Mouse (Mus musculus) ZHBTc4 (cell line): ENCODE measurements around the gene Efcab14.

Experiments
- DNase-seq: peaks from one replicate; pipeline ENCODE4 v3.0.0-alpha.2; 2011; ENCODE audit warnings: low read depth, low spot score

Gene Efcab14

DNA sequence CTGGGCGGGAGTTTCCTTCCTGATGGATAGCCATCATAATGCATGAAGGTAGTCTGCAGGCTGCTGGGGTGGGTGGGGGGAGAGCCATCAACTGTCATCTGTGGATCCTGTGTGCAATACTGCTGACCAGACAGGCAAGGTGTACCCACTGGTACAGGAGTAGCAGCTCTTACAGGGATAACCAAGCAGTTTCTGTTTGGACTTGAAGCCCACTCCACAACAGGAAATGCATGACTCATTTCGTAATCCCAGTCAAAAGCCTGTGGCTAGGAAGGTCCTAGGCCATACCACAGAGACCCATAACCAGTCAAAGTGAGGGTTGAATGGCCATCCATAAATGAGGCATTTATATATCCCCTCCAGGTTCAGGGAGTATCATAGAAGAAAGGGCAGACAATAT is 40.1 kb downstream of the Efcab14 start:
- no peak for DNase-seq

DNA sequence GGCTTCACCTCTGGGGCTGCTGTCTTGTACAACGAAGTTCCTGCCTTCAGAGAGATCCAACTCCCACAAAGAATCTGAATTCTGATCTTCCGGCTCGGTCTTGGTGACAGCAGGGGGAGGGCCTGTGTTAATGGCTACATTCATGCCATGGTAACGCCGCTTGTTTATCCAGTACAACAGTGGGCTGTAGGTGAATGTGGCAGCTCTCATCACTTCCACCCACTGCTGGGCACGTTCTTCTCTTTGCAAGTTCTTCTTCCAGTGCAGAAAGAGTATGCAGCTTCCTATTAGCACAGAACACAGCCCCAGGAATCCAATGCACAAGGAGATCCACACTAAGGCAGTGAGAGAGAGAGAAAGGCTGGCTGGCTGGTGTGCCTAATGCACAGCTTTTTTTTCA is 42.7 kb downstream of the Efcab14 start:
- peak; percentile 6 for DNase-seq

DNA sequence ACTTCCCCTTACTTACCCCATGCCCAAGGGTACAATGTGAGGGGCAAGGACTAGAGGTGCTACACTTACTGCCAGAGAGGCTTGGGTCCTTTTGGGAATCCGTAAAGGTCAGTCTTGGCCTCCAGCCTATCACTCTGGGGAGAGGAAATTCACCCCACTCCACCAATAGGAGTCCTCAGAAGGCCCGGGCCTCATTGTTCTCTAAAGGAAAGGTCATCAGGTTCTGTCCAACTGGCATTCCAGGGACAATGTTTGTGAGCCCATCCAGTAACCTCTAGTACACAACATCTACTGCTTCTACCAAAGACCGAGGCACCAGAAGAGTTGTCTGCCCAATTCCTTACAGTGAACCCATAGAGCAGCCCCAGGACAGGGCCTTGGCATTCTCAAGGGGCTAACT is 43.4 kb downstream of the Efcab14 start, which contains the start of gene Tex38:
TSS of gene Tex38 (minus strand) at position 101 of the 400 bp plus-strand sequence.
- DNase-seq, result no peak

DNA sequence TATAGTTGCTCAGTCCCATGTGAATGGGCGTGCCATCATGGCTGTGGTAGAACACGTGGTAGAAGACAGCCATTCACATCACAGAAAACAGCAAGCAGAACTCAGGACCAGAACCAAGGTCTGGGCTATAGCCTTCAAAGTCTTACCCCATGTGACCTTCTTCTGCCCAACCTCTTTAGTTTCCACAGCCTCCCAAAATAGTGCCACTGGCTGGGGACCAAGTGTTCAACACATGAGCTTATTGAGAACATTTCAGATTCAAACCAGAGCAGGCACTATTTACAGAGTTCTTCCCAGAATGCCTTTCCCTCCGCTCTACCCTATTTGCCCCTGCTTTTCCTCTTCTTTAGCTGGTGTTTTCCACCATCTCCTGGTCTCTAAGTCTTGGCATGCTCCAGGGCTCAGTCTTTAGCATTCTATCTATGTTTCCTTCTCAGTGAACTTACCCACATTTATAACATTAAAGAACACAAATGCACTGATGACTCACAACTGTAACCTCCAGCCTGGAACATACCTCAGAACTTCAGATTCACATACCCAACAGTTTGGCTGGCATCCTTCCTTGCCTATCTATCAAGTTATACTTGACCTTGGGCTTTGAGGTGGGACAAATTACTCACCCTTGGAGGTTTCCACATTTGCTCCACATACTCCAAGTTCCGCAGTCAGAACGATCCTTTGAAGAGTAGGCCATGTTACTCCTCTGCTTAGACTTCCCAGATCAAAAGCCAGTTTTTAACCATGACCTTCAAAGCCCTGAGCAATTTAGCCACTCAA is 44.7 kb downstream of the Efcab14 start:
- no peak for DNase-seq

DNA sequence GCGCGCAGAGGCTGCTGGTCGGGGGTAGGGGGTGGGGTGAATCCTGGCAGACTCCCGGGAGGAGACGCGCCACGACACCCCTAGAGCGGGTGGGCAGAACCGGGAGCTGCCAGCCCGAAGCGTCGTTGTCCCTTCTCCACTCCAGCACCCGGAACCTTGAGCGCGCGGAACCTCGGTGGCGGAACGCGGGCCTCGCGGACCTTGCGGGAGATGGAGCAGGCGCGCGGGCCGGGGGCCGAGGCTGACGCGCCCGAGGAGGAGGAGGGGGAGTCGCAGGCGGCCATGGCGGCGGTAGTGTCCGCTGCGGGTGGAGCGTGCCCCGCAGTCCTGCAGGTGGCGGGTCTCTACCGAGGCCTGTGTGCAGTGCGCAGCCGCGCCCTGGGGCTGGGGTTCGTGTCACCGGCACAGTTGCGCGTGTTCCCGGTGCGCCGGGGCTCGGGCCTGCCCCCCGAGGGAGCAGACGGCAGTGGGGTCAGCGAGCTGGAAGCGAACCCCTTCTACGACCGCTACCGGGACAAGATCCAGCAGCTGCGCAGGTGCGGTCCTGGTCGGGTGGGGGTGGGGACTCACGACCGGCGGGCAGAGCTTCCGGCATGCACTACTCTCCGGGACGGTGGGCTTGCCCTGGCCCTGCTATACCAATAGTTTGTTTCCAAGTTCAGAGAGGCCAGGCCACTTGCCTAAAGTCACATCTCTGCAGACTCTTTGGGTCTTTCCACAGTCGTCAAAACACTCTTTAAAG is 47.4 kb downstream of the Efcab14 start, which contains the start of gene Atpaf1:
TSS of gene Atpaf1 (plus strand) at position 44 of the 742 bp plus-strand sequence.
- peak; percentile 84 for DNase-seq

DNA sequence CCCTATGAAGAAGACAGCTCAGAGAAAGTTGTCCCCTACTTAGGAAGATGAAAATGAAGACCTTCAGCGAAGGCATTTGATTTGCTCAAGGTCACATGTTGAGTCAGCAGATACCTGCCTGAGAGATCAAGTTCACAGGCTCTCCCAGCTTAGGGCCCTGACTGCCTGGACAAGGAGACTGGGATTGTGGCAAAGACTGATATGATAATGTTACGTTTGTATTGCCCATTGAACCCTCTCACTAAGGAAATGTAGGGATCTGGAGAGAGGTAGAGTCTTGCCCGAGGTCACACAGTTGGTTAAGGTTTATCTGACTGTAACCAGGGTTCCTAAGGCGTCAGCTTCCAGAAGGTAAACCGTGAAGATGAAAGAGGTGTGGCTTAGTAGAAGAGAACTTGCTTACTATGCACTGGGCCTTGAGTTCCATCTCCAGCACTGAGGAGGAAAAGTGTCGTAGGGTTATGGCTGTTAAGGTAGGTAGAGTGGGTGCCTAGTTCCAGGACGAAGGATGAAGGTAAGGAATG is 48.0 kb downstream of the Efcab14 start:
- DNase-seq, result no peak

DNA sequence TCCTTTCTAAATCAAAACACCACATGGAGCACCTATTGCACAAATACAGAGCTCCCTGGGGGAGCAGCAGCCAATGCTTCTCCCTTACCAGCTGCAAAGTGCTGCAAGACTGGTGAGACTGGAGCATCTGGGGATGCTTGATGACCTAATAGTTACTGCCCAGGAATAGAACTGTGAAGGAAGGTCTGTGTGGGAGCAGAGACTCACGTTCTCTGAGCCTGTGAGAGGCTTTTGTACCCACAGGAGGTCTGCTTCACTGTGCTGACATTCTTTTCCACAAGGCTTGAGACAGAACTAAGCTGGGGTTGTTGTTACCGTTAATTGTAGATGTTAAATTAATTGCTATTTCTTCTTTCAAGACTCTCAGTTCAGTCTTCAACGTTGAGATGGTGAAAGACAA is 53.3 kb downstream of the Efcab14 start:
- DNase-seq, result no peak

DNA sequence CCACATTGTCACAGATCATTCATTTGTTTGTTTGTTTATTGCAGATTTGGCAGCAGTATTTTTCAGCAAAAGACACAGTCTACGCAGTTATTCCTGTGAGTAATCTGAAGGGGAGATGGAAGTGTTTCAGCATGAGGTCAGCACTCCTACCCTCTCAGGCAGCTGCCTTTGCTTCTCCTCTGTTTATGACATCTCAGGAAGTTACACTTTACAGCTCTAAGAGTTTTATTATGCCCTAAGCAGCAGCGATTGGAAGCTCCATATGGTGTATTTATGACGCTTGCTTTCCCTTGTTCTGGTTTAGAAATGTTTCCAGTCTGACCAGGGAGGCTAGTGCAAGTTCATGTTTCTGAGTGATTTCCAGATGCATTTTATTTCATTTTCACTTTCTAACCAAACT is 57.8 kb downstream of the Efcab14 start:
- DNase-seq, result no peak

DNA sequence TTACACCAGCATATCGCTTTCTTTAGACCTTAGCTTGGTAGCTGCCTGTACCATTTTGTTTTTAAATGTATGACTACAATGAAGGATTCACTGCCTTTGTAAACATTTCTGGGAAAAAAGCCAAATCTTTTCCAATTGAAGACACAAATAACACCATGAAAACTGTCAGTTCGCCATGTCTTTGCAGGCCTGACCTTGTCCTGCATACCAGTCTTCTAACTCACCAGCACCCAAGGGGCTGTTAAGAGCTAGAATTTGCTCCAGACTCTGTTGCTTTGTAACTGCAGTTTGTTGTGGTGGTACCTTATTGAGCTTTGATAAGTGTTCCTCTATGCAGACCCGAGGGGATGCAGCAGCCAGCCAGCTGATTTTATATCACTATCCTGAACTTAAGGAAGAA is 62.4 kb downstream of the Efcab14 start:
- no peak for DNase-seq

DNA sequence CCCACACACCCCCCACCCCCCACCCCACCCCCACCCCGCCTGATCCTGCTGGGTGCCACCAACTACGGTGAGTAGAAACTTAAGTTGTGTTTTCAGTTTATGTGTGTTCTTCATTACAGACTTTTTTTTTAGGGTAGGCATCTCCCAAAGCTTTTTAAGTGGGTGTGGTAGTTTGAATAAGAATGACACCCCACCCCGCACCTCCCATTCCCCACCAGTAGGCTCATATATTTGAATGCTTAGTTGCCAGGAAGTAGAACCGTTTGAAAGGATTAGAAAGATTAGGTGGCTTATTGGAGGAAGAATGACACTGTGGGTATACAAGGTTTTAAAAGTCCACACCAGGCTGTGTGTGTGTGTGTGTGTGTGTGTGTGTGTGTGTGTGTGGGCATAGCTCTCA is 74.8 kb downstream of the Efcab14 start:
- DNase-seq, result peak; percentile 29

DNA sequence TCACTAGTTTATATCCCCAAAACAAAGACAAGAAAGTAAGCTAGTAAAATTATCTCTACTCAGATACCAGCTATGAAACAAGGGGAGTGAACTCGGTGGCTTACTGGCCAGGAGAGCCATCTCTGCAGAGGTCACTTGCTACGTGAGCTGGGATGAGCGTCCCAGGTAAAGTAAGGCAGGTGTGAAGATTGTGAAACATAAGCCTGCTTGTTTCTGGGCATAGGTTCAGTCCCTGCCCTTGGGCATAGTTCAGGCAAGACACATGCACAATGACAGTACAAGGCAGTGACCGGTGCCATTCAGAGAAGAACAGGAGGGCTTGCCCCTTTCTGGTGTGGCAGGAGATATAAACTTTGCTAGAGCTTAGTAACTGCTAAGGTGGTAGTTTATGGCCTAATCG is 78.1 kb downstream of the Efcab14 start:
- no peak for DNase-seq

DNA sequence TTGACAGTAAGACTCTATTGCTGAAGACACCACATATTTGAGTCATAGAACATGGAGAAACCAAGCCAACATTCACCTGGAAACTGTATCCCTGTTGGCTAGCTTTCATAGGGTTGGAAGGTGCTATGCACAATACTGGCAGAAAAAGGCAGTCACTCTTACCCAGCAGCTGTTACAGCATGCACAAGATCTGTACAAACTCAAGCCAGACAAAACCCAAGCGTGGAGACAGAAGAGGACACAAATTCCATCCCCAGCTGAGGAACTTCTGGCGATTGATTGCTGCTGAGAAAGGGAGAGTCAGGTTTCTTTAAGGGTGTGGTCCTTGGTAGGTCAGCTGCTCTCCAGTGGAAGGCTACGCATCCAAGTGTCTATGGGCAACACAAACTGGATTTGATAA is 82.7 kb downstream of the Efcab14 start:
- peak; percentile 23 for DNase-seq

DNA sequence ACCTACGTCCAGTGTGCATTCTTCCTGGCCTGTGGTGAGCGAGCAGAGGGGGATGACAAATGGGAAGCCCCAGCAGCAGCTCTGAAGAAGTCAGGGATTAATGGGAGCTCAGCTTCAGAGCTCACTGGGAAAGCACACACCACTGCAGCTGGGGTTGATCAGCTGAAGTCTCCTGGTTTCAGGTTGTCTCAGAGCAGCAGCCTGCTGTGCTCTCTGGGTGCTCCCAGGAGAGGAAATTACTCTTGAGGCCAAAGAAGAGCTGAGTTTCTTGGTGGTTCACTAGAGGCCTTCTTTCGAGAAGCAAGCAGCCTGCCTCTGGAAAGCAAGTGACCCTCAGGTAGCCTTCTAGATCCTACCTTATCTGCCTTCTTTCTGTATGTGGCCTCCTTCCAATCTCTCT is 83.4 kb downstream of the Efcab14 start:
- no peak for DNase-seq

DNA sequence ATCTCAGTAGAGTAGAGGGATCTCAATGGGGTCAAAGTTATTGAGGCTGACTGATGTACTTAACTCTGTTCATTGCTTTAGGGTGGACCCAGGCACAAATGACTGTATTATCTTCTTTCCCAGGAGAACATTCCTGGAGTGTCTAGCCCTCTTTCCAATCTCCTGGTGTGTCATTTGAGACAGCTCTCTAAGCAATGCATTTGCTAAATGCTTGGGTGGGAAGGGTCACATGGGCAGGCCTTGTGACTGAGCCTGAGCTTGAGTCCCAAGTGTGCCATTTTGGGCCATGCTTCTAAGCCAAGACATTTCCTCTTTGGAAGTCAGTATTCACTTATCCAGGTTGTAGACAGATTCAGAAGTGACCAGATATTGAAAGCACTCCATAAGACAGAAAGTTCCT is 83.9 kb downstream of the Efcab14 start:
- DNase-seq, result peak; percentile 82

DNA sequence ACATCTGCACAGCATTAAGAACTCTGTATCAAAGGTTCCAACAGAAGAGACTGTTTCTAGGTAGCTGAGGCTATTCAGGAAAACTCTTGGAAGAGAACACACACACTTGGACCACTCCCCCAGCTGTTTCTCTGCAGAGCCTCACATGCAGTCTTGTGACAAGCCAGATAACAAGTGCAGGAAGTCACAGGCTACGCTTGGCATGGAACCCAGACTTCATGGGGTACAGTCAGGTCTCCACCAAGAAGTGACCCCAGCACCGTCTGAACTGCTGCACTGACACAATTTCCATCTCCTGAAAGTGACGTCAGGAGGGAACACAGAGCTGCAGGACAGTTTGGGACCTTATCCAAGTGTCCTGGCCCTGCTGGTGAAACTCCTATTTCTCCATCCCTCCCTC is 84.4 kb downstream of the Efcab14 start:
- DNase-seq, result no peak

DNA sequence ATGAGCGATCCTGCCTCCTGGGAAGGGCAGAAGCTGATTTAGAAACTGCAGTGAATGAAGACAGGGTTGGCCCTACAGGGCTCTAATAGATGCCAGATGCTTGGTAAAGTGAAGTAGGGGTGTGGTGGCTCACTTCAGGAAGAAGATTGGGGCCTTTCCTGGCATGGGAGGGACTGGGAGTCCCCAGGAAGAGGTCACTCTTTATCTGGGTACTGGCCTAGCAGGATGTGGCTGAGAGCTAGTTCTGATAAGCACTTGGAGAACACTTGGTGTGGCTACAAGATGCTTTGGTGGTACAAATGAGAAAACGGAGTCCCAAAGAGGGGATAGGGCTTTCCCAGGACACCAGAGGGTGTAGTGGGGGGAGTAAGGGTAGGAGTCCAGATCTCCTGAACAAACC is 86.6 kb downstream of the Efcab14 start:
- no peak for DNase-seq

DNA sequence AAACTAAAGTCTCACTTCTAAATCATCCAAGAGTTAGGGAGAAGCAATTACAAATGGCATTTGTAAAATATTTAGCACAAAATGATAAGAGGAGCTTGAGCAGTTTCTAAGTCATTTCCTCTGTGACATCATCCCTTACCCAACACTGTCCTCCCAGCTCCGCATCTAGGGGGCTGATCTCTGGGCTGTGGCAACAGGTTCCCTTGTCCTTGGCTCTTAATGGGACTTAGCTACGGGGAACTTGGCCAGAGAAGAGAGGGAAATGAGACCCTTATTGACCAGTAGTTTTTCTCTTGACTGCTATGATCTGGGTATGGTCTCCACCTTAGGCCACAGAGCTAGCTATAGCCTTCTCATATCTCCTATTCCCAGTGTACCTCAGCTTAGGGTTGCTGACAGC is 87.7 kb downstream of the Efcab14 start:
- no peak for DNase-seq
